Mouse (Mus musculus): Measurements from ENCODE around the gene Nxpe3. TPM values are rescaled to one million over a fixed set of nuclear protein-coding genes. Genes with fewer than 3 reads are reported as not detected.
A peak's percentile ranks its signal among the peaks of the same experiment; 100 is the strongest.

The Nxpe3 gene
- polyA plus RNA-seq, 1 experiment, result 3.5 TPM

DNA sequence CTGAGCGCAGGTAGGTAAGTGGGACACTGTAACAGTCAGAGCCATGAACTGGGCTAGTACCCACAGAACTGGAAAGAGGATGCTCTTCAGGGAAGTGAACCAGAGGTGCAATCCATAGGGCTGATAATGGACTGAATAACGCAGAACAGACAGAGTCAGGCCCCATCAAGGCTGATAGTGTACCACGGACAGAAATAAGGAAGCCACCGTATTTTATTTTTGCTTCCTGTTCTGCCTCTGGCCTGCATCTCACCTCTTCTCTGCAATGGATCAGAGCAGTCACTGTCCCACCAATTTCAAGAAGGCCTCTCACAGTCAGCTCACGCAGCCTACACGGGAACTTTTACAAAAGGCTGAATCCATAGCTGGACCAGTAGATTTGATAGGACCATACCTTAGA lies 63.0 kb downstream of the Nxpe3 start:
- TF ChIP-seq CTCF (IDR thresholded peaks at IDR 0.05; ENCODE audit: borderline replicate concordance, extremely low read depth, insufficient read depth, insufficient read length) (no peak), POLR2A (IDR thresholded peaks at IDR 0.05; ENCODE audit: borderline replicate concordance, extremely low read depth, insufficient read depth, insufficient read length, poor library complexity, severe bottlenecking) (no peak)
- DNase-seq (ENCODE audit: low read depth), result no peak

DNA sequence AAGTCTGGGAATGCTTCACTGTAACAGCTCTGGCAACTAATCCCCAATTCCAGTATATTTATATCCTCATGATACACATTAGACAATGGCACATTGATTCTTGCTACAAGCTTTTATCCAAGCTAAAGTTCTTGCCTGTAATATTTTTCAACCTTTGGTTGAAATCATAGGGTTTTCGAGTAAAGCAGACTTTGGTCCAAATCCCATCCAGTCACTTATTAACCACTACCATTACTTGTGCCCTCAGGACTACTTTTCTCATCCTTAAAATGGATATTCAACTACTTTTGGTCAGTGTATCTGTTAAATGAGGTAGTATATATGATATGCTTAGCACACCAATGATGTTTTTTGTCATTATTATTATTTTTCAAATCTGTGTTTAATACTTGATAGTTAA lies 63.6 kb downstream of the Nxpe3 start:
- no peak for DNase-seq (ENCODE audit: low read depth)
- TF ChIP-seq POLR2A (IDR thresholded peaks at IDR 0.05; ENCODE audit: borderline replicate concordance, extremely low read depth, insufficient read depth, insufficient read length, poor library complexity, severe bottlenecking) (no peak), CTCF (IDR thresholded peaks at IDR 0.05; ENCODE audit: borderline replicate concordance, extremely low read depth, insufficient read depth, insufficient read length) (no peak)

DNA sequence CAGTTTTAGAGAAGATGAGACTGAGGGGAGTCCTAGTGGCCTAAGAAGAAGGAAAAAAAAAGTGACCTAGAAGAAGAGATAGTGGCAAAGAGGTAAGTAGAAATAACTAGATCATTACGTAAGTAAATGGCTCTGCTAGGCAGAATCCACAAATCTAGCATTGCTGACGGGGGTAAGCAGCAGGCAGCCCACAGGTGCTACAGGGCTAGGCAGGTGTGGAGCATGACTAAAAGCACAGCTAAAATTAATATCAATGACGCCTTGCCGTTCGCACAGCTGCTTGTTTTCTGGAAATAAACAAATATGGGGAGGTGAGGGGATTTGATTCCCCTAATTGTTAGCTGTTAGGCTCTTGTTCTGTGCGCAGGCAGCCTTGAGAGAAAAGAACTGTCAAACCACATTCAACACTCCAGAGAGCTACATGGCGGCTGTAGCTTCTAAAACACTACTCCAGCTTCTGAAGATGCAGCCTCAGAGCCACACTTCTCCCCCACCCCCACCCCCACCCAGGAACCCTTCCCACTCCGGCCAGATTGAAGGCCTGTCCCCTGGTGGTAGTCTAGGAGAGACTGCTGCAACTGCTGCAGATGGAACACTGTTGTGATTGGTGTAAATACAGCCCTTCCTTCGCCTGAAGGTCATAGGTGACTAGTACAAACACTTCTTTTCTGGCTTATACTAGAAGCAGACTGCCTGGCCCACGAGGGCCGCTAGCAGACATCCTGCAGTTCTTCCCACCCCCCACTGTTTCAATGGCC lies 71.5 kb downstream of the Nxpe3 start:
- peak; percentile 11 for DNase-seq (ENCODE audit: low read depth)
- TF ChIP-seq CTCF (IDR thresholded peaks at IDR 0.05; ENCODE audit: borderline replicate concordance, extremely low read depth, insufficient read depth, insufficient read length), result no peak; the same call in 1 of the 2 replicates
- no peak for TF ChIP-seq POLR2A (IDR thresholded peaks at IDR 0.05; ENCODE audit: borderline replicate concordance, extremely low read depth, insufficient read depth, insufficient read length, poor library complexity, severe bottlenecking)

DNA sequence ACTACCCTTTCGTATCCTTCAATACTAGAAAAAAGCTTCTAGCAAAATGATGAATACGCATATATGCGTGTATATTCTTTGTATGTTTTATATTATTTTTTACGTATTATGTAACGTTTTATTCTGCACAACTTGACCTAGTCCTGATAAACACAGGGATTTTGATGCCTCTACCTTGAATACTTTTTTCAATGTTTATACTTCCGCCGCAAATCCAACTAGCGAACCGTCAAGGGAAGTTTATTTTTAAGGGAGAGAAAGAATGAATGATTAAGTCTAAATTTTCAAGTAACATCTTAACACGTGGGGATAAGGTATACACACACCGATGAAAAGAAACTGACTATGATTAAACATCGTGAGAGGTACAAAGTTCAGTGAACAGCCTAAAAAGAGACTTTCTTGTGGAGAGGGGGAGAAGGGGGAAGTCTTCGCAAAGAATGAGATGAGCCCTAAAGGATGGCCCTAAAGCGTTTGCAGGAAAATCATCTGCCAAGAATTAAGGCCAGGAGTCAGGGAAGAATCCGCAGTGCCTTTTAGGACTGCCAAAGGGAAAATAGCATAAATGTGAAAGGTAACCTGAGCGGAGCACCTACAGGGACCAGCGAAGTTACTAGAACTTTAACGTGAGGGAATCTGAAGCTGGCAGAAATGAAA lies 72.2 kb downstream of the Nxpe3 start:
- no peak for DNase-seq (ENCODE audit: low read depth)
- TF ChIP-seq POLR2A (IDR thresholded peaks at IDR 0.05; ENCODE audit: borderline replicate concordance, extremely low read depth, insufficient read depth, insufficient read length, poor library complexity, severe bottlenecking) (no peak), CTCF (IDR thresholded peaks at IDR 0.05; ENCODE audit: borderline replicate concordance, extremely low read depth, insufficient read depth, insufficient read length) (no peak)

DNA sequence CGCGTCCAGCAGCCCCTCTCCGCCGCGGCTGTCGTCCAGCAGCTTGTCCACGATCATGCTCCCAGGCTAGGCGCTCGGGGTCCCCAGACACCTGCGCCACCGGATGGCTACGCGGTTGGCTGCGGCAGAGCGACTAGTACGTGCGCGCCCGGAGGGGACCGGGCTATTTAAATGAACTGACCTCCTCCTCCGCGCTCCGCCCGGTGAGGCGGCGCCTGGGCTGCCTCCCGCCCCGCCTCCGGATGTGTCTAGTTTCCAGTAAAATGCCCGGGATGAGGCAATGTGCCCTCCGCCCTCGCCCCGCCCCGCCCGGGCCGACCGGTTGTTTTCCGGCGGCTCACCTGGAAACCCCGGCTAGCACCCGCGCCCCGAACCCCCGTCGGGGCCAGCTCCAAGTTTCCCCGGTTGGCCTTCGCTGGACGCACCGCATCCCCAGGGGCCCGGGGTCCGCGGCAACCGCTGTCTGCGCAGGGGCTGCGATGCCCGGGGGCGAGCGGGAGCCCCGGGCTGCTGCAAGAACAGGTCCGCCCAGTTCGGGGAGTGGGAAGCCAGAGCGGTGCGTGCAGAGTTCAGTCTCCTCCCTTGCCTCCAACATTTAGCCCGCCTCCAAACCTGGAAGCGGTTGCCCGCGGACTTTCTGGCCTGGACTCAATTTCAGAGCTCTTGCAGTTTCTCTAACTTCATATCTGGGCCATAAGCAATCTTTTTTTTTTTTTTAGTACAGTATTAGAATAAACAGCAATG lies 72.9 kb downstream of the Nxpe3 start:
- DNase-seq (ENCODE audit: low read depth), result peak; percentile 92
- no peak for TF ChIP-seq CTCF (IDR thresholded peaks at IDR 0.05; ENCODE audit: borderline replicate concordance, extremely low read depth, insufficient read depth, insufficient read length)
- peak; percentile 18; the same call in 1 of the 2 replicates for TF ChIP-seq POLR2A (IDR thresholded peaks at IDR 0.05; ENCODE audit: borderline replicate concordance, extremely low read depth, insufficient read depth, insufficient read length, poor library complexity, severe bottlenecking)

DNA sequence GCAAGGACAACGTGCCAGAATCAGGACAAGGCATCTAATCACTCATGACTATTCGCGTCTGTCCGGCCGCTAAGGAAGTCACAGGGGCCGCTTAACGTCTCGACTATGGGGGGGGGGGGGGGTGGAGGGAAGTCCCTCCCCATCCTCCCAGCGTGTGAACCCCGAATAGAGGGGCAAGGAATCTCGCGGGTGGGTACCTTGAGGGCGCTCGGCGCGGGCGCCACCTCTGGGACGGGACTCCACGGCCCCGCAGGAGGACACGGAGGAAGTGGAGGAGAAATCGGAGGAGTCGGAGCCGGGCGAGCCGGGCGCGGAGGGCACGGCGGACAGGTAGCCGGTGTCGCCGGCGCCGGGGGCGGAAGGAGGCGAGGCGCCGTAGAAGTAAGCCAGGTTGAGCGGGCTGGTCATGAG lies 73.5 kb downstream of the Nxpe3 start:
- TF ChIP-seq POLR2A (IDR thresholded peaks at IDR 0.05; ENCODE audit: borderline replicate concordance, extremely low read depth, insufficient read depth, insufficient read length, poor library complexity, severe bottlenecking) (no peak), CTCF (IDR thresholded peaks at IDR 0.05; ENCODE audit: borderline replicate concordance, extremely low read depth, insufficient read depth, insufficient read length) (no peak)
- DNase-seq (ENCODE audit: low read depth), result no peak

DNA sequence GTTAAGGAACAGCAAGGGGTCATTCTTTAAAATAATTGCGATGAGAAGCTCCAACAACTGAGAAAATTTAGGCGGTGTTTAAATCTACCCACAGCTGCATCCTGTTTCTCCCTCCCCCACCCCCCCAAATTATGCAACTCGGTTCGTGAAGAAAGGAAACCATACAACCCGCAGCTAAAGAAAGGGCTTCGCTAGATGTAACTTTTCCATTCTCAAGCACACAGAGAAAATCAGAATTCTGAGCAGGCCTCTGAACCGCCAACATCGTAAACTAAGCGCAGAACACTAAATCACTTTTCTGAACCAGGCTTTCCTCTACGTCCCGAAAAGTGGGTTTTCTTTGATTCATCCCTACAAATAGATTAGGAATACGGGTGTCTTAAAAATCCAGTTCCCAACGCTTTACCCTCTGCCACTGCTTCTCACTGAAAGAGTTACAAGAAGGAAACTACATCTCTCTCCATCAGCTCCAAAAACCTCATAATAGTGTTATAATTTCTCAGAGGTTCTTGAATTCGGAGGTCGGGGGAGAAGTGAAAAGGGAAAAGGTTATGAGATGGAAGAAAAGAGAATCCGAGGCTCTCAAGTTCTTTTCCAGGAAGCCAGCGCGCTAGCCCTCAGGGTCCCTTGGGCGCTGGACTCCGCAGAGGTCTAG lies 74.0 kb downstream of the Nxpe3 start:
- DNase-seq (ENCODE audit: low read depth), result peak; percentile 46
- no peak for TF ChIP-seq CTCF (IDR thresholded peaks at IDR 0.05; ENCODE audit: borderline replicate concordance, extremely low read depth, insufficient read depth, insufficient read length)
- no peak for TF ChIP-seq POLR2A (IDR thresholded peaks at IDR 0.05; ENCODE audit: borderline replicate concordance, extremely low read depth, insufficient read depth, insufficient read length, poor library complexity, severe bottlenecking)

DNA sequence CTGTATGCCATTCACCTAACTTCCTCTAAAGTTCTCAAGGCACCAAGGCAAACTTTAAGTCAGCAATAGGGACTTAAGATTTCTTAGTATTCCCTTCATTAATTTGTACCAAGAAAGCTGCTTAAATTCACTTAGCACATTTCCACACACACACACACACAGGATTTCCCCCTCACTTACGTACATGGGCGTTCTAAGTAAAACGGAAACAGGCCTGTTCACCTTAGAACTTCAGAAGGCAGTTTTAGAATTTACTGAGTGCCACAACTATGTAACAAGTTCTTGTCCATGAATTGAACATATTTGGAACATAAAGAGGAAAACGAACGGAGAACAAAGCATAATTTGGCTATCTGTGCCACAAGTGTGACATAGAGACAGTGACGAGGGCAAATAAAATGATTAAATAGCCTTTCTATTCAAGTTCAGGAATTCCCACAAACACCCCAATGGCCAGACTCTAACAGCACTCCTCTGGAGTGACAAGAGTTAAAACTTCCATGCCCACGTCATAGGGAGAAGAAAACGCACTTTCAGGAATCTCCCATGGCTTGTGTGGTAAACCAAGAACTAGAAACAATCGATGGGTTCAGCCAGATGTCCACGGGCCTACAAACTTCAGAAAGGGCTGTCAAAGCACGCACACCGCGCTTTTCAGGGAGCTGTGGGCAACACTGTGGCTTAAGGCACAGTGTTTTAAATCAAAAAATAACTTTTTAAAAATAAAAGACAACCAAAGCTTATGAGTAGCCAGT lies 74.7 kb downstream of the Nxpe3 start:
- DNase-seq (ENCODE audit: low read depth), result peak; percentile 29
- TF ChIP-seq POLR2A (IDR thresholded peaks at IDR 0.05; ENCODE audit: borderline replicate concordance, extremely low read depth, insufficient read depth, insufficient read length, poor library complexity, severe bottlenecking), result no peak
- no peak for TF ChIP-seq CTCF (IDR thresholded peaks at IDR 0.05; ENCODE audit: borderline replicate concordance, extremely low read depth, insufficient read depth, insufficient read length)

DNA sequence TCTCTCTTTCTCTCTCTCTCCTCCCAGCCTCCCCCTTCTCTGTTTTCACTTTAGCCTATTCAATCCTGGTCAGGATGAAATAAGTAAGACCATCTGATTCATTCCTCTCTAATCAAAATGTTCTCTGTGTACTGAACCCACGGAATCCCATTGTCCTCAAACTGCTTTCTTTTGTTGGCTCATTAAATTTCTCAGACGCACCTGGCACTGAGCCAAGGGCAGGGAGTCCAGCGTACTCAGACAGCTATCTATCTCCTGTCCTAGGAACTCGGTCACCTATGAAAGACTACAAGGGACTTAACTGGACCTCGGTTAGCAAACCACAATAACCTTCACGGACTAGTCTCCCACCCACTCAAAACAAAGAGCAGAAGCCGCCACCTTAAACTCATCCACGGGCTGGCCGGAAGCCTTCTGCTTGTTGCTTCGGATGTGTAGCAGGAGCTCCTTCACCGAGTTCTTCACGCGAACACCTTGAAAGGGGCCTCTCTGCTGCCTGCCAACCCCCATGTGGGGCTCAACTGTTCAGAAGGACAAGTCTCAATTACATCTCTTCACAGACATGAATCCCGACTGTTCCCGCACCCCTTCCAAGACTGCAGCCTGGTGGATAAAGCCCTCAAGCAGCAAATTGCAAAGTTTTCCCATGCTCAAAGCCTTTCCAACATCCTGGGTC lies 75.8 kb downstream of the Nxpe3 start:
- DNase-seq (ENCODE audit: low read depth), result peak; percentile 36
- no peak for TF ChIP-seq POLR2A (IDR thresholded peaks at IDR 0.05; ENCODE audit: borderline replicate concordance, extremely low read depth, insufficient read depth, insufficient read length, poor library complexity, severe bottlenecking)
- no peak for TF ChIP-seq CTCF (IDR thresholded peaks at IDR 0.05; ENCODE audit: borderline replicate concordance, extremely low read depth, insufficient read depth, insufficient read length)

Measured in brain, embryonic 14.5 days (tissue).